Mouse (Mus musculus) heart, embryonic 16.5 days (tissue): ENCODE data around the gene Ak8. TPM values are rescaled to one million over a fixed set of nuclear protein-coding genes. Genes with fewer than 3 reads are reported as not detected.

Experiments
- ATAC-seq: fragments of 200-750 bp; cut with Nextera tagmentation; replicated peaks from 2 replicates; pipeline ENCODE4 v1.8.0; 2017; ENCODE audit warnings: moderate number of reproducible peaks; ENCODE audit not compliant: insufficient read depth, low FRiP score; ENCODE audit errors: extremely low read depth
- H3K27ac ChIP-seq: fragments of 300-500 bp; sonication (generic); 2 replicates; pipeline ENCODE4 v1.5.1; 2014; ENCODE audit warnings: mild to moderate bottlenecking, low read length, control low read depth, moderate library complexity
- H3K27me3 ChIP-seq: fragments of 300-500 bp; sonication (generic); 2 replicates; pipeline ENCODE4 v1.6.1; 2014; ENCODE audit warnings: low read length, mixed read lengths; ENCODE audit not compliant: control insufficient read depth, insufficient read depth
- H3K36me3 ChIP-seq: fragments of 300-500 bp; sonication (generic); 2 replicates; pipeline ENCODE4 v1.6.1; 2014; ENCODE audit not compliant: control insufficient read depth, insufficient read depth
- H3K4me1 ChIP-seq: fragments of 300-500 bp; sonication (generic); 2 replicates; pipeline ENCODE4 v1.6.1; 2014; ENCODE audit warnings: low read length, mixed read lengths; ENCODE audit not compliant: control insufficient read depth, insufficient read depth
- H3K4me2 ChIP-seq: fragments of 300-500 bp; sonication (generic); 2 replicates; pipeline ENCODE4 v1.6.1; 2014; ENCODE audit warnings: low read depth, mild to moderate bottlenecking, control low read depth, low read length
- H3K4me3 ChIP-seq: fragments of 300-500 bp; sonication (generic); 2 replicates; pipeline ENCODE4 v1.5.1; 2014; ENCODE audit warnings: mild to moderate bottlenecking, control low read depth, low read length
- H3K9ac ChIP-seq: fragments of 300-500 bp; sonication (generic); 2 replicates; pipeline ENCODE4 v1.6.1; 2014; ENCODE audit warnings: low read length, control low read depth
- H3K9me3 ChIP-seq: fragments of 300-500 bp; sonication (generic); replicated peaks from 2 replicates; pipeline ENCODE4 v1.6.1; 2016; ENCODE audit warnings: low read length; ENCODE audit not compliant: control insufficient read depth
- WGBS: fragments of 180-500 bp; shearing (Covaris S2); extraction: QIAGEN DNeasy Blood & Tissue Kit; methylation state at CpG from one replicate; pipeline ENCODE4 v1.1.7; 2014; 5-methylcytosine and 5-hydroxymethylcytosine counted together
- polyA plus RNA-seq: library from polyadenylated mRNA; unstranded; fragments of >200 nt; fragmentation: Nextera tagmentation; extraction: Ambion mirVana; gene quantifications from 2 replicates; pipeline ENCODE4 v1.2.1, GENCODE M21; 2015

The Ak8 gene
- polyA plus RNA-seq, 1 experiment from 2014 or later, result 0.30 TPM

DNA sequence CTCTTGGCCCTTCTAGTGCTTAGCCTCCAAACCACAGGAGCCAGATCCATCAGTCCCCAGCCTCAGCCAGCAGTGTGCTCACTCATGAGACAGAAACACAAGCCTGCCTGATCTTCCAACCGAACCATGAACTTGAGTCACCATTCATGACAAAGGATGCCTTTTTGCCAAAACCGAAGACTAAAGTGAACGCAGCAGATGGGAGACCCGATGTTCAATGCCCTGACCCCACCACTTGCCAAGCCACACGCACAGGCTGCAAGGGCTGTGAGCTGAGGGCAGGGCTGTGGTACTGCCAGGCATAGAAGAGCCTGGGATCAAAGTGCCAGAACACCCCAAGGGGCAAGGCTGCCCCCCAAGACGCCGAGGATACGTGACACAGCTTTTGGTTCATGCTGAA lies 13.1 kb downstream of the Ak8 start:
- no peak overlapping the region for H3K4me3 ChIP-seq
- no peaks in the 10 kb centered on the region for H3K36me3 ChIP-seq
- H3K4me2 ChIP-seq, result no peak overlapping the region
- no peak overlapping the region for H3K9ac ChIP-seq
- no peak for ATAC-seq
- WGBS, result 84% methylated on average over 8 of the region's 8 CpGs
- no peaks in the 10 kb centered on the region for H3K4me1 ChIP-seq
- H3K27ac ChIP-seq, result no peak overlapping the region
- no peaks in the 10 kb centered on the region for H3K27me3 ChIP-seq
- no peaks in the 10 kb centered on the region for H3K9me3 ChIP-seq

DNA sequence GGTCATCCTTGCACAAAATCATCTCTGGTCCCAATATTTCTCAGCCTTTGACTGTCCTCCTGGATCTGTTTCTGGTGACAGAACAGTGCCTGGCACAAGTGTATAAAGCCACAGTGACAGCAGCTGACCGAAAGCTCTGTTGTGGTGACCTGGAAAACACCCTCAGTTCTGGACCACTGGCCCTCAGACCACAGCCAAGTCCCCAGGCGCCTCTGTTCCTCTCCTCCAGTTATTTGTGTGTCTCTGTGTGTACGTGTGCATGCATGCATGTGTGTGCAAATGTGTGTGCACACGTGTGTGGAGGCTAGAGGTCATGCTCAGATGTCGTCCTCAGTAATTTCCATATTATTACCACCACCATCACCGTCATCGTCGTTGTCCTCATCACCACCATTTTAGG lies 22.5 kb downstream of the Ak8 start:
- H3K4me2 ChIP-seq, result no peak overlapping the region
- 88% methylated on average over 8 of the region's 8 CpGs for WGBS
- no peak overlapping the region for H3K4me3 ChIP-seq
- no peak overlapping the region for H3K9ac ChIP-seq
- H3K27me3 ChIP-seq, result no peaks in the 10 kb centered on the region
- H3K9me3 ChIP-seq, result no peaks in the 10 kb centered on the region
- no peak overlapping the region for H3K27ac ChIP-seq
- H3K4me1 ChIP-seq, result no peaks in the 10 kb centered on the region
- H3K36me3 ChIP-seq, result no peaks in the 10 kb centered on the region
- no peak for ATAC-seq

DNA sequence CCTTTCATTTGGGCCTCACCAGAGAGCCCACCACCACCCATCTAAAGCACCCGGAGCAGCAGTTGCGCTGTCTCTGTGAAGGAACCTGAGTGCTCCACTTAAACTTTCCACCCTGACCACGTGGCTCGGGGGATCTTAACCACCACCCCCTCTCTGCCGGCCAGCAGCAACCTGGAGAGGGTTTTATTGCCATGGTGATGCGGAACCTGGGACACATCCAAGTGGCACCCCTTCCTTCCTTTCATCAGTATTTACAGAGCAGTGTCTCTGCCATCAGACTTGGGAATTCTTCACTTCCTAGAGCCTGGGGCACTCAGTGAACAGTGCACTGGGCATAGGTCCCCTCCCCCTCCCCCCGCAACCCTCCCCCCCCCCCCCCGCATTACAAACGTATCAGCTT lies 23.9 kb downstream of the Ak8 start:
- H3K4me1 ChIP-seq, result no peaks in the 10 kb centered on the region
- ATAC-seq, result no peak
- H3K9ac ChIP-seq, result no peak overlapping the region
- no peak overlapping the region for H3K4me3 ChIP-seq
- H3K4me2 ChIP-seq, result no peak overlapping the region
- no peaks in the 10 kb centered on the region for H3K27me3 ChIP-seq
- WGBS, result 50% methylated on average over 9 of the region's 9 CpGs
- no peak overlapping the region for H3K27ac ChIP-seq
- no peaks in the 10 kb centered on the region for H3K9me3 ChIP-seq
- H3K36me3 ChIP-seq, result no peaks in the 10 kb centered on the region

DNA sequence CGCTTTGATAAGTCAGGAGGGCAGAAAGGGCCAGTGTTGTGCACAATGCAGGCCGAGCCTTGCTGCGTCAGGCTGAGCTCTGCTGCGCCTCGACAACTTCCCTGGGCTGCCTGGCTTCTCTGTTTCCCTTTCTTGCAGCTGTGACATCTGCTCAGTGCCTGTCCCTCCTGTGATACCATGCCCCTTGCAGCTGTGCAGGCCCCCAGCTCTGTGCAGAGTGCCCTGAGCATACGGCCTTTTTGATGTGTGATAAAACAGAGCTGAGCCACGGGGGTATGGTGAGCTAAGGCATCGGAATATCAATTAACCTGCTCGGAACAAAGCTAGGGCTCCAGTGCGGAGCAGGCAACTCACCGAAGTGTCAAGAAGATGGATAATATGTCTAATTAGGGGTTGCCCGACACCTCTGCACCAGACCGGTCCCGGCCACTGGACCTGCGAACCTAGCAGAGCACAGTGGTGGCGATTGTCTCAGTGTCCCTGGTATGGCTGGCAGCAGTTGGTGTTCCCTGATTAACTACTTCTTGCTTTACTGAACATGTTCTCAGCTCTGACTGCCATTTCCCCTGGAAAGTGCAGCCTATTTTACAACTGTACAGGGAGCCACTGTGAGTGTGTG lies 27.9 kb downstream of the Ak8 start:
- H3K4me3 ChIP-seq, result no peak overlapping the region
- no peak overlapping the region for H3K27ac ChIP-seq
- no peaks in the 10 kb centered on the region for H3K4me1 ChIP-seq
- H3K27me3 ChIP-seq, result no peaks in the 10 kb centered on the region
- ATAC-seq, result no peak; the same call in 1 of the 2 replicates
- H3K9ac ChIP-seq, result no peak overlapping the region
- H3K4me2 ChIP-seq, result no peak overlapping the region
- H3K36me3 ChIP-seq, result no peaks in the 10 kb centered on the region
- WGBS, result 47% methylated on average over 16 of the region's 16 CpGs
- no peaks in the 10 kb centered on the region for H3K9me3 ChIP-seq

DNA sequence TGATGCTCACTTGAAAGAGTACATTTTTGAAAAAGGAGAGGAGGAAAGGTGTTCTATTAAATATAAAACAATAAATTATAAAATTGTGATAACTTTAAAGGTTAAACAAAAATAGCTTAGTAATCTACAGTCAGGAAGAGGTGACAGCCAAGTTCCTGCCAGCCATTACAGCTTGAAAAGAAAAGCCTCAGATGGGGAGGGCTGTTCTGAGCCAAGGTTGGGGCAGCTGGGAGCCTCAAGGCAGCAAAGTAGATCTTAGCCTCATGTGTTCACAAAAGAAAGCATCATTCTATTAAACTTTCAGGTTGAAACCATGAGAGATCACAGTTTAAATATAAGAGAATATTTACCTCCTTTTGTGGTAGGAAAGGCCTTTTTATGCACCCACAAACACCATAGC lies 30.7 kb downstream of the Ak8 start:
- Histone ChIP-seq H3K9me3 (no peaks in the 10 kb centered on the region), H3K4me3 (no peak overlapping the region), H3K4me1 (no peaks in the 10 kb centered on the region), H3K27me3 (no peaks in the 10 kb centered on the region), H3K4me2 (no peak overlapping the region), H3K9ac (no peak overlapping the region), H3K27ac (no peak overlapping the region), H3K36me3 (no peaks in the 10 kb centered on the region)
- no peak for ATAC-seq

DNA sequence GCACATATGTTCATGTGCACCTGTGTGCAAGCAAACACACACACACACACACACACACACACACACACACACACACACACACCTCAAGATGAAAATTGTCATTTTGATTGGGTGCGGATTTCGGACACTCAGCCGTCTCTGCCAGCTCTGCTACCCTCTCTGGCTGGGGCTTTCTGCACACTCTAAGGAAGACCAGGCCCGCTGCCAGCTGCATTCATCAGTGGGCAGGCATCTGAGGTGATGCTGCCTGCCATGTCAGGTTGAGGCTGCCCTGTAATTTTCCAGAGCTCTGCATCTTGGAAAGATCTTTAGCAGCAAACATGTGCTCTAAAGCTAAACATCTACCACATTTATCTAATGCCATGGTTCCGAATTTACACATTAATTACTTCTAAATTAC lies 37.1 kb downstream of the Ak8 start:
- H3K4me3 ChIP-seq, result no peak overlapping the region
- no peaks in the 10 kb centered on the region for H3K36me3 ChIP-seq
- H3K4me2 ChIP-seq, result no peak overlapping the region
- no peaks in the 10 kb centered on the region; the same call in 1 of the 2 replicates for H3K27me3 ChIP-seq
- ATAC-seq, result no peak
- no peaks in the 10 kb centered on the region for H3K9me3 ChIP-seq
- H3K27ac ChIP-seq, result no peak overlapping the region
- 80% methylated on average over 5 of the region's 5 CpGs for WGBS
- no peak overlapping the region for H3K9ac ChIP-seq
- H3K4me1 ChIP-seq, result no peaks in the 10 kb centered on the region

DNA sequence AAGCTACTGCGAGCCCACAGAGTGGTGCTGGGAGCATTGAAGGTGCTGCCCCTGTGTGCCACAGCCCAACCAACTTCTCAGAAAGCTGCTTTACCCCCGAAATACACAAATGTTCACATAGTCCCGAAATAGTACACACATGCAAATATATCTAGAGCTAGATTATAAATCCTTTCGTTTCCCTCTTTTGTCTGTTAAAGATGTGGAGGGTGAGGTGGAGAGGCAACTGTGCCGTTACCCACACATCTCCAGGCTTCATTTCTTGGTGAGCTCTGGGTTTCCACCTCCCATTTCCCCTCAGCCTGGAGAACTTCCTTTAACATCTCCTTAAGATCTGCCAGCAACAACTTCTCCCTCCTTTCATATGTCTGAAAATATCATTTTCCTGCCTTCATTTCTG lies 40.2 kb downstream of the Ak8 start:
- H3K4me1 ChIP-seq, result no peaks in the 10 kb centered on the region
- no peak overlapping the region for H3K4me3 ChIP-seq
- 73% methylated on average over 5 of the region's 5 CpGs for WGBS
- H3K4me2 ChIP-seq, result no peak overlapping the region
- no peak overlapping the region for H3K27ac ChIP-seq
- peaks cover 3% of the 10 kb centered on the region; the same call in 1 of the 2 replicates for H3K27me3 ChIP-seq
- ATAC-seq, result no peak
- H3K36me3 ChIP-seq, result no peaks in the 10 kb centered on the region
- no peak overlapping the region for H3K9ac ChIP-seq
- H3K9me3 ChIP-seq, result no peaks in the 10 kb centered on the region

DNA sequence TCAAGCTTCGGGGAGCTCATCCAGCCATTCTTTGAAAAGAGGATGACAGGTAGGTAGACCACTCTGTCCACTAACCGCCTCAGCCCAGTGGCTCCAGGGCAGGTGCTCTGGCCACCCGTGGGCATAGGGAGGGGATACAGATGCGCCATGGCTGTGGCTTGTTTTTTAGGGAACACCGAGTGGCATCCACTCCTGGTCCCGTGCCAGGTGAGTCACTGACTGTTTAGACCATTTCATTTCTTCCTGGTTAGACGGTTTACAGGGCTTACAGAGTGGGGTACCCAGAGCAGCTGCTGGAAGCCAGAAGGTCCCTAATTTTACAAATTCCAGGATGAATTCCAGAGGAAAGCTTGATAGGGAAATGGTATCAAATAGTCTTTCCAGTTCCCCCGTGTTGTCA lies 42.7 kb downstream of the Ak8 start:
- Histone ChIP-seq H3K27ac (no peak overlapping the region), H3K36me3 (no peaks in the 10 kb centered on the region), H3K4me1 (no peaks in the 10 kb centered on the region), H3K4me2 (no peak overlapping the region), H3K4me3 (no peak overlapping the region), H3K9me3 (no peaks in the 10 kb centered on the region), H3K27me3 (peaks cover 3% of the 10 kb centered on the region; the same call in 1 of the 2 replicates), H3K9ac (no peak overlapping the region)
- ATAC-seq, result no peak
- 67% methylated on average over 8 of the region's 8 CpGs for WGBS

DNA sequence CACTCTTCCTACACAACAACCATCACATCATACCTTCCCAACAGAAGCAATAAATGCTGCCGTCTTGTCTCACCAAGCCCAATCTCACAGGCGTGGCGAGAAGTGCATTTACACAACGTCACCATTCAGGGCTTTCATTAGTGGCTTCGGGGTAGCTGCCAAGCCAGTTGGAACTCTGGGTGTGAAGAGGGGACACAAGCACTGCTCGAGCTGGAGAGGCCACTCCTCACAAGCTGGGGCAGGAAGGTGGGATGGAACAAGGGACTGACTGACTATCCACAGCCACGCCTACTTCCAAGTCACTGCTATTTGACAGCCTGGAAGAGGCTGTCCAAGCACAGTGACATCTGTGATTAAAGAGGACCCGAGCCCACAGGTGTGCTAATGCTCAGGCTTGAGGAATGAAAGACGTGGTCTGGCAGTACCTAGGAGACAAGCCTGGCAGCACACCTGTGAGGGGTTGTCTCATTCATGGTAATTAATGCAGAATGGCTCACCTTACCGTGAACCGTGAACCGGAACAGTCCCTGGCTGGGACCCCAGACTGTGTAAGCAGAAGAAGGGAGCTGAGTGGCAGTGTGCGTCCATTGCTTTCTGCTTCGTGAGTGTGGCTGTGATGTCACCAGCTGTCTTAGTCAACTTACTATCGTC lies 46.8 kb downstream of the Ak8 start:
- Histone ChIP-seq H3K9me3 (no peaks in the 10 kb centered on the region), H3K27ac (no peak overlapping the region), H3K27me3 (peaks cover 8% of the 10 kb centered on the region), H3K4me3 (no peak overlapping the region), H3K4me2 (no peak overlapping the region), H3K4me1 (peaks cover 2% of the 10 kb centered on the region), H3K9ac (no peak overlapping the region), H3K36me3 (no peaks in the 10 kb centered on the region)
- 60% methylated on average over 15 of the region's 15 CpGs for WGBS
- no peak for ATAC-seq
